Mouse (Mus musculus): ENCODE data around the gene Lypd4. TPM values are rescaled to one million over a fixed set of nuclear protein-coding genes. Genes with fewer than 3 reads are reported as not detected.

The Lypd4 gene
- polyA plus RNA-seq, 1 experiment from 2014 or later: not detected

DNA sequence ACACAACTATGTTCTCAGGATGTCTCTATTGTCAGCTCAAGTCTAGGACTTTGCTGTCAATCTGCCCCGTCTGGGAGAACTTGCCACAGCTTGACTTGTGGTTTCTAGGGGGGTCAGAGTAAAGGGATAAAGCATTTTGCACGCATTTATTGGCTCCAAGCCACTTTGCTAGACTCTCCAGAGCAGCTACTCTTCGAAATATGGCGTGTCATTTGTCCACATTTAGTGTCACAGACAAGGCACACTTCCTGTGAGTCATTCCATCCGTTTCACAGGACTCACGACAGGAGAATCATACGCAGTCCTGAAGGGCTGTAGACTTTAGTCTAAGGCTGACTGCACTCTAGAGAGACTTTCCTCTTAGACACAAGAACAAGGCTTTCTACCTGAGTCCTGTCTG lies 45.3 kb downstream of the Lypd4 start:
- no peaks in the 10 kb centered on the region for H3K27me3 ChIP-seq (ENCODE audit: control insufficient read depth, insufficient read depth, low read length)
- no peaks in the 10 kb centered on the region for H3K36me3 ChIP-seq (ENCODE audit: control insufficient read depth, insufficient read depth, low read length)
- no peak overlapping the region for H3K4me3 ChIP-seq (ENCODE audit: low read depth, low read length)
- no peak overlapping the region for H3K4me2 ChIP-seq
- no peaks in the 10 kb centered on the region for H3K9me3 ChIP-seq (replicated peaks; ENCODE audit: control insufficient read depth, low read length)
- ATAC-seq (replicated peaks; ENCODE audit: insufficient number of reproducible peaks, low FRiP score, low TSS enrichment): no peak
- H3K27ac ChIP-seq (ENCODE audit: low read depth, low read length): no peak overlapping the region
- H3K4me1 ChIP-seq (ENCODE audit: control insufficient read depth, insufficient read depth, low read length): no peaks in the 10 kb centered on the region
- no peak overlapping the region for H3K9ac ChIP-seq (ENCODE audit: low read depth, low read length)
- 62% methylated on average over 7 of the region's 7 CpGs for WGBS (ENCODE audit: insufficient replicate concordance)

GRCm38 (mm10) chr7:24817502-24817901 lies 52.2 kb downstream of the Lypd4 start:
- Histone ChIP-seq H3K27ac (ENCODE audit: low read depth, low read length) (no peak overlapping the region), H3K9ac (ENCODE audit: low read depth, low read length) (no peak overlapping the region), H3K36me3 (ENCODE audit: control insufficient read depth, insufficient read depth, low read length) (no peaks in the 10 kb centered on the region), H3K4me2 (no peak overlapping the region), H3K27me3 (ENCODE audit: control insufficient read depth, insufficient read depth, low read length) (no peaks in the 10 kb centered on the region), H3K4me3 (ENCODE audit: low read depth, low read length) (no peak overlapping the region), H3K4me1 (ENCODE audit: control insufficient read depth, insufficient read depth, low read length) (no peaks in the 10 kb centered on the region), H3K9me3 (replicated peaks; ENCODE audit: control insufficient read depth, low read length) (no peaks in the 10 kb centered on the region)
- WGBS (ENCODE audit: insufficient replicate concordance): 5% methylated on average over 3 of the region's 3 CpGs
- no peak for ATAC-seq (replicated peaks; ENCODE audit: insufficient number of reproducible peaks, low FRiP score, low TSS enrichment)

Other genes starting within 250 kb of the Lypd4 start
- gene Lypd3, start 233.4 kb downstream of the Lypd4 start, polyA plus RNA-seq (2014; fragmentation: Nextera tagmentation; extraction: Ambion mirVana): 0.09 TPM in 1 of 2 replicates, not detected in the other
- gene Tex101, start 193.3 kb downstream of the Lypd4 start, polyA plus RNA-seq (2014; fragmentation: Nextera tagmentation; extraction: Ambion mirVana): not detected in 2 replicates
- not detected in 2 replicates for gene BC049730, start 160.7 kb downstream of the Lypd4 start, polyA plus RNA-seq (2014; fragmentation: Nextera tagmentation; extraction: Ambion mirVana)
- not detected in 2 replicates for gene Gm4763, start 143.0 kb downstream of the Lypd4 start, polyA plus RNA-seq (2014; fragmentation: Nextera tagmentation; extraction: Ambion mirVana)
- gene Cd177, start 109.6 kb downstream of the Lypd4 start, polyA plus RNA-seq (2014; fragmentation: Nextera tagmentation; extraction: Ambion mirVana): 0.11 TPM in 1 of 2 replicates, not detected in the other
- not detected in 2 replicates for gene Ceacam10, start 92.7 kb downstream of the Lypd4 start, polyA plus RNA-seq (2014; fragmentation: Nextera tagmentation; extraction: Ambion mirVana)
- gene Gm9844, start 7.7 kb downstream of the Lypd4 start, polyA plus RNA-seq (2014; fragmentation: Nextera tagmentation; extraction: Ambion mirVana): 12.4 and 14.5 TPM in 2 replicates
- not detected in 2 replicates for gene Dmrtc2, start 116 bp upstream of the Lypd4 start, polyA plus RNA-seq (2014; fragmentation: Nextera tagmentation; extraction: Ambion mirVana)
- 1,535 and 1,579 TPM in 2 replicates for gene Rps19, start 14.4 kb upstream of the Lypd4 start, polyA plus RNA-seq (2014; fragmentation: Nextera tagmentation; extraction: Ambion mirVana)
- 0.14 and 0.30 TPM in 2 replicates for gene Cd79a, start 27.4 kb upstream of the Lypd4 start, polyA plus RNA-seq (2014; fragmentation: Nextera tagmentation; extraction: Ambion mirVana)
- 59.2 and 63.3 TPM in 2 replicates for gene Arhgef1, start 33.0 kb upstream of the Lypd4 start, polyA plus RNA-seq (2014; fragmentation: Nextera tagmentation; extraction: Ambion mirVana)
- gene Gm4881, start 74.6 kb upstream of the Lypd4 start, polyA plus RNA-seq (2014; fragmentation: Nextera tagmentation; extraction: Ambion mirVana): not detected in 2 replicates
- 157 and 163 TPM in 2 replicates for gene Rabac1, start 102.8 kb upstream of the Lypd4 start, polyA plus RNA-seq (2014; fragmentation: Nextera tagmentation; extraction: Ambion mirVana)
- 2.3 and 4.1 TPM in 2 replicates for gene Atp1a3, start 136.0 kb upstream of the Lypd4 start, polyA plus RNA-seq (2014; fragmentation: Nextera tagmentation; extraction: Ambion mirVana)
- 5.7 and 8.1 TPM in 2 replicates for gene Grik5, start 202.4 kb upstream of the Lypd4 start, polyA plus RNA-seq (2014; fragmentation: Nextera tagmentation; extraction: Ambion mirVana)
- 14.9 and 15.7 TPM in 2 replicates for gene Zfp574, start 202.6 kb upstream of the Lypd4 start, polyA plus RNA-seq (2014; fragmentation: Nextera tagmentation; extraction: Ambion mirVana)

Measured in heart, embryonic 11.5 days (tissue).